Mouse (Mus musculus): Measurements from ENCODE around the gene Atxn7l1. TPM values are rescaled to one million over a fixed set of nuclear protein-coding genes. Genes with fewer than 3 reads are reported as not detected.

Atxn7l1 gene
- polyA plus RNA-seq, 1 experiment from 2014 or later: 14.4 TPM

DNA sequence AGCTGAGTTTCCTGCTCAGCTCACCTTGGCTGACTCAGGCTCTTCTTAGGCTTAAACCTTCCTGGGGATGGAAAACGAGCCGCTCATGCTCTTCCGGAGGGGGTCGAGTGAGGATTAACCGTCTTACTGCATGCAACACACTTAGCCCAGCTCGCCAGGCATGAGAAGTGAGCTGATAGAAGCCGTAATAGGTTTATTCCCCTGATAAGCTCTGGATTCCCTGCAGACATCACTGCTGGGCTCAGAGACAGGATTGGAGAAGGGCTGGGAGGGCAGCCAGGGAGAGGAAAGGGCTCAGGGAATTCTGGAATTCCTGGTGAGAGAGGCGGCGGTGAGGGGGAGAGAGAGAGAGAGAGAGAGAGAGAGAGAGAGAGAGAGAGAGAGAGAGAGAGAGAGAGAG lies 105.7 kb downstream of the Atxn7l1 start:
- no peak for TF ChIP-seq CTCF (IDR thresholded peaks at IDR 0.05; ENCODE audit: low read depth)
- Histone ChIP-seq H3K36me3 (ENCODE audit: insufficient read depth) (0 out of 2 replicates have a peak, but pooled peaks cover 4% of the 10 kb centered on the region), H3K4me2 (no peak overlapping the region)

DNA sequence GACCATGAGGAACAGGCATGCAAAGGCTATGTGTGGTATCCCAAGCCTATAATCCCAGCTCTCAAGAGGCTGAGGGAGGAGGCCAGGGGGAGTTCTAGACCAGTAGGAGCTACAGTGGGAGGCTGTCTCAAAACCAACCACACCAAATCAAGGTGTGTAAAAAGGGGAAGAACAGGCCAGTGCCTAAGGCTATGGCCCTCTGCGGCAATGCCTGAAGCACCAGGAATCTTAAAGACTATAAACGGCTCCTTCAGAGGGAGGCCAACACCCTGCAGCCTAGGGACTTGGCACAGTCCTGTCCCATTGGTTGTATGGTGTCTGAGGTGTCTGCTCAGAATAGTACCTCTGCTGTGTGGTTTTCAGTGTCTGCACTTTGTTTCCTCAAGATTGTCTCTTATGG lies 107.8 kb downstream of the Atxn7l1 start:
- no peak overlapping the region for H3K27ac ChIP-seq (ENCODE audit: low read depth)
- no peak overlapping the region for H3K4me3 ChIP-seq (ENCODE audit: low read depth, low read length)
- H3K36me3 ChIP-seq (ENCODE audit: insufficient read depth): 0 out of 2 replicates have a peak, but pooled peaks cover 2% of the 10 kb centered on the region
- H3K9ac ChIP-seq: no peak overlapping the region
- no peak for DNase-seq
- no peak overlapping the region for H3K4me2 ChIP-seq
- H3K27me3 ChIP-seq (ENCODE audit: insufficient read depth, low read length): no peaks in the 10 kb centered on the region
- no peaks in the 10 kb centered on the region for H3K9me3 ChIP-seq (ENCODE audit: low read depth, low read length)
- ATAC-seq (ENCODE audit: insufficient read depth): no peak
- no peak for TF ChIP-seq CTCF (IDR thresholded peaks at IDR 0.05; ENCODE audit: low read depth)
- no peaks in the 10 kb centered on the region for H3K4me1 ChIP-seq (ENCODE audit: insufficient read depth)
- whole genome bisulfite sequencing: 87% methylated on average over 2 of the region's 2 CpGs

More for the DNA sequence above, 105.7 kb downstream of the Atxn7l1 start:
- Histone ChIP-seq H3K27me3 (ENCODE audit: insufficient read depth, low read length) (no peaks in the 10 kb centered on the region), H3K27ac (ENCODE audit: low read depth) (no peak overlapping the region), H3K4me1 (ENCODE audit: insufficient read depth) (no peaks in the 10 kb centered on the region), H3K9me3 (ENCODE audit: low read depth, low read length) (no peaks in the 10 kb centered on the region), H3K9ac (no peak overlapping the region), H3K4me3 (ENCODE audit: low read depth, low read length) (no peak overlapping the region)
- ATAC-seq (ENCODE audit: insufficient read depth) (no peak), DNase-seq (peak; percentile 21)
- 40% methylated on average over 9 of the region's 9 CpGs for WGBS

DNA sequence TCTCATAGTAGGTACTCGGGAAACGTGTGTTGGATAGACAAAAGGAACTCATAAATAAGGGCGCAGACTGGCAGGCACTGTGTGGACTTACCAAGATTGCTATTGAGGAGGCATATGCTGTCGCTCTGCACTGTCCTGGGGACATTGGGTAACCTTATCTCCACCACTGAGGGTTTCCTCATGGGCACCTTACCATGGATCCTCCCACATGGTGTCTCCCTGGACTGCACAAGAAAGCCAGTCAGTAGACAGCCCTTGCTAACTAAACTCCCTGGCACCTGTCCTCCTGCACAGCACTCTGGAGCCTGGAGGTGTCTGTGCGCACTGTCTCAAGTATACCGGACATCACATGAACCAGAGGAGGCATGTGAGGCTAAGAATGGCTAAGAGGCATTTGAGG lies 108.9 kb downstream of the Atxn7l1 start:
- no peaks in the 10 kb centered on the region for H3K4me1 ChIP-seq (ENCODE audit: insufficient read depth)
- no peaks in the 10 kb centered on the region for H3K9me3 ChIP-seq (ENCODE audit: low read depth, low read length)
- H3K27me3 ChIP-seq (ENCODE audit: insufficient read depth, low read length): no peaks in the 10 kb centered on the region
- H3K9ac ChIP-seq: no peak overlapping the region
- ATAC-seq (ENCODE audit: insufficient read depth): no peak
- WGBS: 90% methylated on average over 6 of the region's 6 CpGs
- H3K36me3 ChIP-seq (ENCODE audit: insufficient read depth): no peaks in the 10 kb centered on the region
- DNase-seq: no peak
- no peak overlapping the region for H3K4me3 ChIP-seq (ENCODE audit: low read depth, low read length)
- H3K27ac ChIP-seq (ENCODE audit: low read depth): no peak overlapping the region
- H3K4me2 ChIP-seq: no peak overlapping the region
- no peak for TF ChIP-seq CTCF (IDR thresholded peaks at IDR 0.05; ENCODE audit: low read depth)

DNA sequence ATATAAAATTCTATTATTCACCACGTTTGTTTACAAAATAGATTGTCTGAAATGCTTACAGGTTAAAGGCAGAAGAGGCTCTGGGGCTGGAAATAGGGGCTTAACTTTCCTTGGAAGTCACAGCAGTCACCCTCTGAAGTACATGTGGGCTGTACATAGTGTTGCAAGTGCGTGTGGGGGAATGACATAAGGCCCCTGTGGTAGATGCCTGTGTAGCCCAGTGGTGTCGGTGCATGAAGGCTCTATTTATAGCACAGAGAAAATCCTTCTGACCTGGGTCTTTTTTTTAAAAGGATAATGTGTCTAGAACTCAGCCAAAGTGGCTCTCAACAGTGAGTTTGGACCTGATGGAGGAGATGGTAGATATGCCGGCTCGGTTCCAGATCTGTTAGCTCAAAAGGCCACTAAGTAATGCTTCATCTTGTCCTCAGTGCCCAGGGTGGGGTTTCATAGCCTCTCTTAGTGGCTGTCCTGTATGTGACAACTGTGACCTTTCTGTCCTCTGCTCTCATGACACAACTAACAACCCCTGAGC lies 111.6 kb downstream of the Atxn7l1 start:
- H3K4me3 ChIP-seq (ENCODE audit: low read depth, low read length): no peak overlapping the region
- DNase-seq (no peak), ATAC-seq (ENCODE audit: insufficient read depth) (no peak)
- no peak for TF ChIP-seq CTCF (IDR thresholded peaks at IDR 0.05; ENCODE audit: low read depth)
- H3K27ac ChIP-seq (ENCODE audit: low read depth): no peak overlapping the region
- 75% methylated on average over 5 of the region's 5 CpGs for WGBS
- no peaks in the 10 kb centered on the region for H3K4me1 ChIP-seq (ENCODE audit: insufficient read depth)
- H3K4me2 ChIP-seq: no peak overlapping the region
- H3K36me3 ChIP-seq (ENCODE audit: insufficient read depth): no peaks in the 10 kb centered on the region
- no peak overlapping the region for H3K9ac ChIP-seq
- H3K9me3 ChIP-seq (ENCODE audit: low read depth, low read length): no peaks in the 10 kb centered on the region
- H3K27me3 ChIP-seq (ENCODE audit: insufficient read depth, low read length): no peaks in the 10 kb centered on the region

DNA sequence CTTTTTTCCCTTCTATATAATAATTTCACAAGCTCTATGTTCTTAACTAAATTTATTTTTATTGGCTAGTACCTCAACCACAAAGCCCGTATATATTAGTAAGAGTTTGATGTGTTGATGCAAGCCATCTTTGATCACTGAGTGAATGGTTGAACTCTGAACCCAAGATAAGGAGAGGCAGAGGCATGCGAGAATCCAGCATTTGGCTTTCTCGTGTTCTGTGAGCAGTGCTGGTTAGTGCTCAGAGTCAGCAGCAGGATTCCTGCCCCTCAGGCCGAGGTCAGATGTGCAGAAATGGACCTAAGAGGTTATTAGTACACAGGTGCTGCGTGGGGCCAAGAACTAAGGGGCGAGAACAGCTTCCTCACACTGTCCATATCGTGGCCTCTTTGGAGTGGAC lies 113.1 kb downstream of the Atxn7l1 start:
- DNase-seq (no peak), ATAC-seq (ENCODE audit: insufficient read depth) (no peak)
- Histone ChIP-seq H3K27ac (ENCODE audit: low read depth) (no peak overlapping the region), H3K4me1 (ENCODE audit: insufficient read depth) (no peaks in the 10 kb centered on the region), H3K27me3 (ENCODE audit: insufficient read depth, low read length) (no peaks in the 10 kb centered on the region), H3K36me3 (ENCODE audit: insufficient read depth) (no peaks in the 10 kb centered on the region), H3K9ac (no peak overlapping the region), H3K4me2 (no peak overlapping the region), H3K4me3 (ENCODE audit: low read depth, low read length) (no peak overlapping the region), H3K9me3 (ENCODE audit: low read depth, low read length) (no peaks in the 10 kb centered on the region)
- WGBS: 44% methylated on average over 7 of the region's 7 CpGs
- TF ChIP-seq CTCF (IDR thresholded peaks at IDR 0.05; ENCODE audit: low read depth): no peak

DNA sequence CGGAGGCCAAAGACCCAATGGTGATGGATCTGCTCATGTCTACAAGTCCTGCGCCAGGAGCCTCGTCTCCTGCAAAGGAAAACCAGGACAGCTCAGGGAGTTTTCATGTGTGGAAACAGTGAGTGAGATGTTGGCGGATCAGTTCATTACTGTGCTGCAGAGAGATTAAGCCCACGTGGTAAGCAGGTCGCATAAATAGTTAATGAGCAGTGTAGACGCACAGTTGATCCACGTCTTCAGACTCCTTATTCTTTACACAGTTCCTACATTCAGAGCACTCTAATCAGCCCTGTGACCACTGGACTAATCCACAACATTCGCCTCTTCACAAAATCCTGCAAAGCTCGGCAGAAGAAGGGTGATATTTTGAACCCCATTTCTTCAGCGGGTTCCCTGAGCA lies 118.4 kb downstream of the Atxn7l1 start:
- no peak overlapping the region for H3K4me3 ChIP-seq (ENCODE audit: low read depth, low read length)
- no peak overlapping the region for H3K9ac ChIP-seq
- no peaks in the 10 kb centered on the region for H3K36me3 ChIP-seq (ENCODE audit: insufficient read depth)
- no peak overlapping the region for H3K27ac ChIP-seq (ENCODE audit: low read depth)
- no peaks in the 10 kb centered on the region for H3K27me3 ChIP-seq (ENCODE audit: insufficient read depth, low read length)
- no peaks in the 10 kb centered on the region for H3K4me1 ChIP-seq (ENCODE audit: insufficient read depth)
- 80% methylated on average over 11 of the region's 11 CpGs for WGBS
- ATAC-seq (ENCODE audit: insufficient read depth) (no peak), DNase-seq (no peak)
- no peak overlapping the region for H3K4me2 ChIP-seq
- TF ChIP-seq CTCF (IDR thresholded peaks at IDR 0.05; ENCODE audit: low read depth): no peak
- no peaks in the 10 kb centered on the region for H3K9me3 ChIP-seq (ENCODE audit: low read depth, low read length)

DNA sequence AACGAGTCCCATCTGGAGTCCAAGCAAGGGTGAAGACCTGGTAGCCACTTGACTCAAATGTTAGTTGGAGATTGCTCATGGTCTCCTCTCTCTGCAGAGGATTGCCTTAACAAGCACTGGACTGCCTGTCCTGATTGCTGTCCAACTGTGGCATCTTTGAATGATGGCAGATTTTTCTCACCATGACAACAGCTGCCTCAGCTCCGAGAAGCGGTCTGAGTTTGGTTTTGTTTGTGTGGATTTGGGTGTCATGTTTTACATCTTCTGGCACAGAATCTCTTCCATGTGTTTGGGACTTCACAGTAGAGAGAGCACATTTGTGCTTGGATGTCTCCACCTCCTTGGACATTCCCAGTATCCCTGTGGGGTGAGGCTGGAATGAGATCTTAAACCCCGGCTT lies 120.5 kb downstream of the Atxn7l1 start:
- DNase-seq: peak; percentile 34
- Histone ChIP-seq H3K4me3 (ENCODE audit: low read depth, low read length) (no peak overlapping the region), H3K9ac (no peak overlapping the region), H3K4me2 (no peak overlapping the region), H3K9me3 (ENCODE audit: low read depth, low read length) (no peaks in the 10 kb centered on the region), H3K36me3 (ENCODE audit: insufficient read depth) (no peaks in the 10 kb centered on the region), H3K27ac (ENCODE audit: low read depth) (no peak overlapping the region), H3K4me1 (ENCODE audit: insufficient read depth) (no peaks in the 10 kb centered on the region), H3K27me3 (ENCODE audit: insufficient read depth, low read length) (no peaks in the 10 kb centered on the region)
- TF ChIP-seq CTCF (IDR thresholded peaks at IDR 0.05; ENCODE audit: low read depth): no peak
- no peak for ATAC-seq (ENCODE audit: insufficient read depth)
- WGBS: 42% methylated on average over 4 of the region's 4 CpGs

DNA sequence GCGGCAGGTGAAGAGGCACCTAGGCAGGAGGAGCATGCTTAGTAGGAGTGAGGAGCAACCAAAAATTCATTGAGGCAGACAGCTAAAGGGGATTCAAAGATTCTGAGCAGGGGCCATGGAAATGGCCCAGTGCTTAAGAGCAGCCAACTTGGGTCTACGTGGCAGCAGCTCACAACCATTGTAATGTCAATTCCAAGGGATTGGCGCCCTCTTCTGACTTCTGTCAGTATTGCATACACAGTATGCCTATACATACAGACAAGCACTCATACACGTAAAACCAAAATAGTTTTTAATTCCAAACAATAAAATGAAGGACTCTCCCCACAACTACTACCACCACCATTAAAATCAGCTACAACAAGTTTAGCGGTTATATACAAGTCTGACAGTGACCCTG lies 122.2 kb downstream of the Atxn7l1 start:
- Histone ChIP-seq H3K4me1 (ENCODE audit: insufficient read depth) (no peaks in the 10 kb centered on the region), H3K9me3 (ENCODE audit: low read depth, low read length) (no peaks in the 10 kb centered on the region), H3K27ac (ENCODE audit: low read depth) (no peak overlapping the region), H3K4me3 (ENCODE audit: low read depth, low read length) (no peak overlapping the region), H3K36me3 (ENCODE audit: insufficient read depth) (no peaks in the 10 kb centered on the region), H3K4me2 (no peak overlapping the region), H3K9ac (no peak overlapping the region), H3K27me3 (ENCODE audit: insufficient read depth, low read length) (no peaks in the 10 kb centered on the region)
- peak; percentile 80 for DNase-seq
- 73% methylated on average over 5 of the region's 5 CpGs for WGBS
- TF ChIP-seq CTCF (IDR thresholded peaks at IDR 0.05; ENCODE audit: low read depth): peak; percentile 59
- ATAC-seq (ENCODE audit: insufficient read depth): no peak

Measured in lung, embryonic 14.5 days (tissue).